Mouse (Mus musculus) spleen, postnatal 36 days (tissue): ENCODE measurements around the gene Spsb1.

Source experiments
- DNase-seq, 2 experiments: peaks; one replicate each; pipeline ENCODE4 v3.0.0; 2022; ENCODE audit warnings: low spot score in 2 of 2, mixed read lengths in 1 of 2

Spsb1 gene

DNA sequence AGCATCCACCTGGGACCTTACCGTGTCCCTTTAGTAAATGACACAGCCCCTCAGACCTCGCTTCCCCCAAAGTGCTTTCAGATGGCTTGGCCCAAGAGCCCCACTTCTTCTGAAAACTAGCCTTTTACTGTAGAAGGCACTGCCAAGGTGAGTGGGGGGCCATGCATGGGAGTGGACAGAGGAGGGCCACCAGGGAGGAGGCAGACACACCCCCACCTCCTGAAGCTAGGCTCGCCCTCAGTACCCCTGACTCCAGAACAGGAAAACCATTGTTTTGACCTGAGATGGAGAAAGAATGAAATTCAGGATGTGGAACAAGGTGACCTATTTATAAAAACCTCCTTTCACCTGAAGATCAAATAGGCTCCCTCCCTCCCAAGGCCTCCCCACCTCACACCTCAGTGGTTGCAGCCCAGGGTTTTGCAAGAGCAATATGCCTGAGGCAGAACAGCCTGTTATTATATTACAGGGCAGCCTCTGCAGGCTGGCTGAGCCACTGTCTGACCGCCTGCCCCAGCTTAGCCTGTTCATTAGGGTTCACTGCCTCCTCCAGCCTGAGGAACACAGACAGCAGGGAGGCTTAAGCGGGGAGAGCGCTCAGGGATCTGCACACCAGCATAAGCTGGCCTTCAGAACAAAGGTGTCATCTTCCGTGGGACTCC is 41.0 kb downstream of the Spsb1 start:
- no peak for DNase-seq

DNA sequence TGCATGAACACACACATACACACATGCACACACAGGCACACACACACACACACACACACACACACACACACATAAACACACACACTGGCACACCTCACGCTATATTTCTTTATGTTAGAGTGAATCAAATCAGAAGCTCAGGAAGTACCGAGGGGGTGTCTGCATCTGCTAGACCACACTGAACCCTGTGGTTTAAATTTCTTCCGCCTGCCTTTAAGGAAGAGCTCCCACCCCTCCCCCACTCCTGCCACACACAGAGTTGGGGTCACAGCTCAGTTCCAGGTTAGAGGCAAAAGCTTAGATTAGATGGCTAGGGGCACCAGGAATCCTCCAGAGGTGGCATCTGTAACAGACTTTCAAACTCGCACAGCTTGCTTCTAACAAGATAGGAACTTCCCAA is 42.4 kb downstream of the Spsb1 start:
- peak; percentile 36 to 41 for DNase-seq

GRCm38 (mm10) chr4:149910558-149910957 is 44.3 kb downstream of the Spsb1 start:
- no peak for DNase-seq

GRCm38 (mm10) chr4:149909551-149909950 is 45.3 kb downstream of the Spsb1 start:
- no peak for DNase-seq

- DNase-seq, result no peak
Measured at GRCm38 (mm10) chr4:149908923-149909322, 45.9 kb downstream of the Spsb1 start.

DNA sequence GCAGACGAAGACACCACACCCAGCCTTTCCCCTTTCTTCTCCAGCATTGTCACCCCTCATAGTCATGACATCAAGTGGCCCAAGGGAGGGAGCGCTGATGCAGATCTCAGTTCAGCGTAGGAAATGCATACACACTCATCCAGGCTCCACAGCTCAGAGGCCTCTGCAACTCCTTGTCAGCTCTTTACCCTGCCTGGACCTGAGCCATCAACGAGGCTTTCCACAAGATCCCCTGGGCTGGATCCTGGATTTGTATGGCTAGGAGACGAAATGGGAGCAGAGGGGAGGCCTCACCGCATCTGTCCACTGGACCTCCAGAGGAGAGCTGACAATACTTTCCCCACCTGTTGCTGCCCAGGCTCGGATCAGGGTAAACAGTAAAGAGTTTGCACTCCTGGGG is 47.2 kb downstream of the Spsb1 start:
- no peak for DNase-seq

DNA sequence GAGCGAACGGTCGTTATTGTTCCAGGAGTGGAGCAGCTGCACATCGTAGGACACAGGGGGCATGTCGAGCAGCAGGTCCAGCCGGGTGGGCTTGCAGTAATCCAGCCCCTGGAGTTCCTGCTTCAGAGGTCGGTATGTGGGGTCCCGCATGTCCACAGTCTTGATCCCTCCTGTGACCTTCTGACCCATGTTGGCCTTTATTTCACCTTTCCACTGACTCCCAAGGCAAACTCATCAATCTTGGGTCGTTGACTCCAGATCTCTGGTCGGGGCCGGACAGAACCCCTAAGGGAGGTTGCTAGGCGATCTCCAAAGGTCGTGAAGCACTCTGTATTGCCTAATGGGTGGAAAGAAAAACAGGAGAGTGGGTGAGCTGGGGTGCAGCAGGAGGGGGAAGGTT is 47.9 kb downstream of the Spsb1 start:
- no peak for DNase-seq

DNA sequence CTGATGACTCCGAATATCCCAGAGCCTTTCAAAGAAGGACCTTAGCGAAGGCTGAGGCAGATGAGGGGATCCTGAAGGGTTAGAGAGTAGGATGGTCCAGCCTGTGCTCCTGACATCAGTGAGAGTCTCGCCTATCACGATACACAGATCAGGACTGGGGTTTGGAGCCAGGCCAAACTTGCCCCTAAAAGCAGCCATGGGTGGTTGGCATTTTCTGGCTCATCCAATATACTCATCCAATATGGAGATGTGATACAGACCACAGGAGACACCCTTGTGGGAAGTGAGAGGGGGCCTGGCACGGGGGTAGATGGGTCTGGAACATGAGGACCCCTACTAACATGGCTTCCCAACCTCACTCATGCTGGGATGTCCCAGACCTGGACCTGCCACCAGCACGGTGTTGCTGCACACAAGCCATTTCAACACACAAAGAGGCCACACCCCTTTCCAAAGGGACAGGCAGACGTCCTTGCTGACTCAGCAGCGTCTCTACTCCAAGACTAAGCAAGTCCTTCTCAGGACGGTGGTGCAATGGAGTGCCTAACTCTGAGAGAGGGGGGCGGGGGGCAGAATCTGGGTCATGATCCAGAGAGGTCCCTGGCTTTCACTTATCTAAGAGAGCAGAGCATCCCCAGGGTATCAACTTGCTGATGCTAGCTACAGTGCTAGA is 49.4 kb downstream of the Spsb1 start:
- no peak for DNase-seq

DNA sequence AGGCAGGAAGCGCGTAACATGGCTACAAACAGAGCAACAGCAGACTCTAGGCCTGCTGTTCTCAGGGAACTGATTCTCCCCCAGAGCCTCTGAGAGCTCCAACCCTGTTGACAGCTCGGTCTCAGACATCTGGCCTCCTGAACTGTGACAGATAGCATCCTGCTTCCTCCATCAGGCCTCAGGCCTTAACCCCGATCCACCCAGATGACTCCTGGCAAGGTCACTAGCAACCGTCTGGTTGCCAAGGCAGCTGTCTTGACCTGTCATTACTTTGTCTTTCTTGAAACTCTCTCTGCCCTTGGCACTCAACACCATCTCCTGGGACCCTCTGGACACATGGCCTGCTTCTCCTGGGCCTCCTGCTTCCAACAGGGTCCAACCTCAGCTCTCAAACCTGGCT is 51.8 kb downstream of the Spsb1 start:
- no peak for DNase-seq

DNA sequence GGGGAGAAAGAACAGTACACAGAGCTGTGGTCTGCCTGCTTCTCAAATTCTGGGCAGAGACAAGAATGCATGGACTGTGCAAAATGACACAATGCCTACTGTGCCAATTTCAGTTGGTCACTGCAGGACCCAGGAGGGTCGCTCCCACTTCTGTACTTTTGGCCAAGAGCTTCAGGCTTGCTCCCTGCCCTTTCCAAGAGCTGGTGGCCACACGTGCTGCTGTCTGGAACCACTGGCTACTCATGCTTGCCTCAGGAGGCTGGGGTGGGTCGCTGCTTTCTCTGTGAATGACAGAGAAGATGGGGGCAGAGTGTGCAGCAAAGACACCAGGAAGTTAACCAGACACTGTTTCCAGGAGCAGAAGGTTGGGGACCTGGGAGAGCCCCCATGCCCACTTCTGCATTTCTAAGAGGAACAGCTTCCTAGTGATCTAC is 53.5 kb downstream of the Spsb1 start:
- DNase-seq, result no peak

DNA sequence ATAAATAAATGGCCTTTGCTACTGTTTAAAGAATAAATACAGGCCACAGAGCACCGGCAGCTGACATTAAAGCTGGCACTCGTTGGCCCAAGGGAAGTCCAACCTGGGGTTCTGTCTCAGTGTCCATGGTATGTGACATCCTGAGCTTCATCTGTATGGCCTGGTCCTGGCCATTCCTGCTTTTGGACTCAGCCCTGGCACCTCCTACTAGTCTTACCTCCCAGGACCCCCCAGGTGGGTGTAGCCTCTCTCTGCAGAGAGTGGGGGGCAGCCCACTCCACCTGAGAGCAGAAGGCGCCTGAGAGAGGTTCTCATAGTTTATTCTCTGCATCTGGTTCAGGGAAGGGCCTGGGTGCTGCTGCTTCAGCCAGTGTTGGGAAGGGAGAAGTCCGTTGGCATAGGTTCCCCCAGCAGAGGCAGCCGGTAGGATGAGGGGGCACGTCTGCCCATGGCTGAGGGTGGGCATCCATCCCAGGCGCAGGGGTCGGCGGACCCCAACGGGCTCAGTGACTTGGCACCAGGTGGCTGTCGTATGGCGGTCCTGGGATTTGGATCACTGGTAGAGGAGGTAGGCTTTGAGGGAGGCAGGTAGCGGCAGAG is 57.1 kb downstream of the Spsb1 start:
- DNase-seq, result no peak

DNA sequence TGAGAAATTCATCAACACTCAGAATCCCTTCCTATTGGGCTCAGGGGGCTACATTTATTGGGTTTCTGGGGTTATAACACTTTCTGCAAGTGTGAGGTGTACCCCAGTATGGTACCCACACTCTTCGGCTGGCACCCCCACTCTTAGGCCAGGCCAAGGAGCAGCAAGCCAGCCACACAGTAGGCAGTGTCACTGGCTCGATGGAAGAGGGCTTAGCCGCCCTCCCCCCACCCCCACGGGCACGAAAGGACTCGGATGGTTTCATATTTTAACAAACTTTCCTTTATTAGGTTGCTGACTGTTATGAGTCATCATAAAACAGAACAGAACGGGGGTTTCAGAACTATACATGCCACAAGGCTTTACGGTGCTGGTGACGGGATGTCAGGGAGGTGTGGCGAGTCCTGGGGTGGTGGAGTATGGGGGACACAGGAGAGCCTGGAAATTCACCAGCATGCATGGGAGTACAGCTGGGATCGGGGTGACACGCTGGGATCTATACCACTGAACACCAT is 58.8 kb downstream of the Spsb1 start:
- no peak for DNase-seq

DNA sequence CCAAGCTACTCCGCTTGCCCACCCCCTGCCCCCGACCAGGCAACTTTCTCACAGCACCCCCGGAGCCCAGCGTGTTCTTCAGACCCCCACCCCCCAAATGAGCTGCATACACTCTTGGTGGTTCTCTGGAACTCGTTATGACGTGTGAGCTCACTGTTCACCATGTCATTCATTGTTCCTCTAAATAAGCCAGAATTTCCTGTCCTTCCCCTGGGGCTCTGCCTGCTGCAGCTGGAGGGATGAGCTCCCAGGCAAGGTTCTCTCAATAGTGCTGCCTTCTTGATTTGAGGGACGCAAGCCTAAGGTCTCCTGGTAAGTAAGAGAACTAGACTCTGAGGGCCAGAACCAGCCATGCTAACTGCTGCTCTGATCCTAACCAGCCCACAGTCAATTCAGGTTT is 59.6 kb downstream of the Spsb1 start:
- no peak for DNase-seq

- DNase-seq, result no peak
Measured at GRCm38 (mm10) chr4:149894300-149894699, 60.5 kb downstream of the Spsb1 start.

DNA sequence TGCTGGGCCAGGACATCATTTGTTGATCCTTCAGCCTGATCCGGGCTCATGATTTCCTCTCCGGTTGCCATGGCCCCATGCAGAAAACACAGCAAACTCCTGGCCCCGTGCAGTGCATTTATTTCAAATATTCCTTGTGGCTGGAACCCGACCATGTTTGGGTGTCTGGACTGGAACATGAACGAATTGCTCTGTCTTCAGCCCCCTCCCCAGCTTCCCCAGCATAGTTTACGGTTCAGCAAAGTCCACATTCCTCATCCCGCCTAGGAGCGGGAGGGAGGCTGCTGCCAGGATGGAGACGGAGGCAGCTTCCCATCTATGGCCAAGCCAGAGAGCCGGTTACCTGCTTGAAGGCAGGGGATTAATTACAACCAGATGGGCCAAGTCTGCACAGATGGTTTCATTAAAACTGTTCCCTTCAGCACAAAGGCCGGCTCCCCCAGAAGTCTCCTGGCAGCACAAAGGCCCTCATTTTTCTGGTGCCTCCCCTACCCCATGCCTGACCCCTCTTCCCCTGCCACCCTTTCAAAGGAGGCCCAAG is 61.2 kb downstream of the Spsb1 start:
- no peak for DNase-seq

DNA sequence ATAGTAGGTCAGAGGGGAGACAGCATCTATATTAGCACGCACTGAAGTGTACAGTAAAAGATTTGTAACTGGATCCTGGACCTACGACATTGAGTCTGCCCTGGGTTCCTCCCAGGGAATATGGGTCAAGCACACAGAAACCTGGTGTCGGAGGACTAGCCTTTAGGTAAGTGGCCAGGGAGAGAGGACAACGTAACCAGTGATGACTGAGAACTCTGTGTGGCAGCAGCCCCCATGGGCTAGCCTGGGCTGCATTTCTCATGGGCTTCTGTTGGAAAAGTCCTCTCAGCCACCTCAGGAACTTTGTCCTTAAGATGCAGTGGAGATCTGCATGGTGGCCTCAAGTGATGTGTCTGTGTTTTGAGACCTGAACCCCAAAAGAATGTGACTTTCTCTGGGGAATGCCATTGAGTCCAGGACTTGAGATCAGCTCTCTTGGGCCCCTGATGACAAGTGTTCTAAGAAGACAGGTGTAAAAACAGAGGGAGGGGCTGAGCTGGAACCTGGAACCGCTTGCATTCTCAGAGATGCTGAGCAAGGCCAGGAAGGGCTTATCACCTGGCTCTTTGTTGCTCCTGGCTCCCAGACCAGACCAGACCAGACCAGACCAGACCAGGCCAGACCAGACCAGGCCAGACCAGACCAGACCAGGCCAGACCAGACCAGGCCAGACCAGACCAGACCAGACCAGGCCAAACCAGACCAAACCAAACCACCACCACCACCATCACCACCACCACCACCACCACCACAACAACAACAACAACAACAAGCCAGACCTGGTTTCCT is 63.5 kb downstream of the Spsb1 start:
- no peak for DNase-seq

- DNase-seq, result no peak
Measured at GRCm38 (mm10) chr4:149890551-149890950, 64.3 kb downstream of the Spsb1 start.

DNA sequence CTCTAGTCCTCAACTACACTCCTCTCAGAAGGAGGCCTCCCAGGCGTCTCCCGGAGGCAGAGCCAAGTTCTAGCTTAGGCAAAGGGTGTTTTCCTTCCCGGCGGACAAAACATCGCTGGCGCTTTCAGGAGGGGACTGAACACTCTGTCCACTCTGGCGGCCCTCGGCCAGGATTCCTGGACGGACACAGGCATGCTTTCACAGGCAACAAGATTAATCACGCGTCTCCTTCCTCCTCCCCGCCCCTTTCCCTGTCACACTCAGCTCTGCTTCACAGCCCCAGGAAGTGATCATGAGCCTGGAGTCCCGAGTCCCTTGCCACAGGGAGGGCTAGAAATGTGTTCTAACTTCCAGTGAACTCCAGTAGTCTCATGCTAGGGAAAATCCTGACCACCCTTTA is 65.0 kb downstream of the Spsb1 start:
- DNase-seq, result peak in 1 of 2 experiments; percentile 34

DNA sequence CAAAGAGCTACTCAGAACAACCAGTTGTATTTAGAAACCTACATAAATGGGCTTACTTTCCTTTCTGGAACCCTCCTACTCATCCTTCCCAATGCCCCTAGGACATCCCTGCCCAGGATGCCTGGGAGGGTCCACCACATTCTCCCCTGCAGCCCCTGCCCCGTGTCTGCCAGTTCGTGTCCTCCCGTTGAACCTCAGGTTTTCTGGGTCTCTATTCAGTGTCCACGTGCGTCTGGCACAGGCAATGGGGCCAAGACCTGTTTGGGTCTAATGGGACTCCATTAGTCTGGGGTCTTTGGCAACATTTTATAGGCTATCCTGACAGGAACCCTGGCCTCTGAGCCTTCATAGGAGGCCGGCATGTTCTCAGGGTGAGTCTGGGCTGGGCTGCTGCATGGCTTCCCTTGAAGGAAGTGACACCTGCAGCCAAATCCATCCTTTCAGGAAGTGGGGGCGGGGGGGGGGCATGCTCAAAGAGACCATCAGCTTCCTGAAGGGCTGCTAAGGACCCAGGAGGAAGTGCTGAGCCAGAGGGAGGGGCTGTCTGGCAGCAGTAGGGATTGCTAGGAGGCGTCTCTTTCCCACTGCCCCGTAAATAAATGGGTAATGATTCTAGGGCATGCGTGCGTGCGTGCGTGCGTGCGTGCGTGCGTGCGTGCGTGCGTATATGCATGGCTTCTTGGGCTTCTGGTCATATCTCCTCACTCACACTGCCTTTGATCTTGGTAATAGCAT is 65.9 kb downstream of the Spsb1 start:
- DNase-seq, result no peak

GRCm38 (mm10) chr4:149888156-149888555 is 66.7 kb downstream of the Spsb1 start:
- no peak for DNase-seq
